Mouse (Mus musculus) layer of hippocampus, adult 18-20 months (tissue): ENCODE measurements around the gene Cebpb. TPM values are rescaled to one million over a fixed set of nuclear protein-coding genes. Genes with fewer than 3 reads are reported as not detected.

Source experiments
- DNase-seq, 2 experiments: peaks; one replicate each; pipeline ENCODE4 v3.0.0; 2022; ENCODE audit warnings: low spot score in 2 of 2
- microRNA-seq, 2 experiments: library from miRNA; unstranded; fragments of <30 nt; microRNA quantifications; one replicate each; pipeline ENCODE4 v1.2.0; 2021
- total RNA-seq, 2 experiments: library from RNA; stranded (reverse); gene quantifications; 2 replicates each; pipeline ENCODE4 v1.2.3; 2021

Cebpb gene
- total RNA-seq, 2 experiments from 2014 or later: 41.9 to 43.2 TPM

DNA sequence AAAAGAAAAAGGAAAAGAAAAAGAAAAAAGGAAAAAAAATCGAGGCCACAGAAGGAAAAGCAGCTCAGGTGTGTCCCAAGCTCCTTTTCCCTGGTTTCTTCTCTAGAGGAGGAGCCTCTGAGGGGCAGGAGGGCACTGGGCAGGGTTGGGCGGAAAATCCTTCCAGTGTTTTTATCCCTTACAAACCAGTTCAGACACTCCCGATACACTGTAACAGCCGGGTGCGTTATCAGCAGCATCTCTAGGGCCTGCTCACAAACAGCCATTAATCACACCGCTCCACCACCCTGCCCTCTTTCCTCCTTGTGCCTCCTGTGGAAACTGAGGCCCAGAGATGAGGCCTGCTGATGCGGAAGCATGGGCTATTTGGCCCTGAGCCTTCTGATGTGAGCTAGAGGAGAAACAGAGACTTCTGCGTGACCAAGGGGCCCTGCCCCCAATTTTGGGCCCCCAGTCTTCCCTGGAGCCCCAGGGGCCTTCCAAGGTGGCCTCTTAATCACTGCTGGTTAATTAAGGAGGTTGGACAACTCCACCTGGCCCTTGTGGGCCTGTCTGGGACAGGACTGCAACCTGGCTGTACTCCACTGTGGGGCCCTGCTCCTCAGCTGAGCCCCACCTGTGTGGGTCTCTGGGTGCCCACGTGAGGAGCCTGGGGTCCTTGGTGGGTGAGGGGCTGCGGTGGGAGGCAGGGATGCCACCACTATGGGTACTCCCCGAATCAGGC lies 32.6 kb downstream of the Cebpb start:
- DNase-seq: no peak

DNA sequence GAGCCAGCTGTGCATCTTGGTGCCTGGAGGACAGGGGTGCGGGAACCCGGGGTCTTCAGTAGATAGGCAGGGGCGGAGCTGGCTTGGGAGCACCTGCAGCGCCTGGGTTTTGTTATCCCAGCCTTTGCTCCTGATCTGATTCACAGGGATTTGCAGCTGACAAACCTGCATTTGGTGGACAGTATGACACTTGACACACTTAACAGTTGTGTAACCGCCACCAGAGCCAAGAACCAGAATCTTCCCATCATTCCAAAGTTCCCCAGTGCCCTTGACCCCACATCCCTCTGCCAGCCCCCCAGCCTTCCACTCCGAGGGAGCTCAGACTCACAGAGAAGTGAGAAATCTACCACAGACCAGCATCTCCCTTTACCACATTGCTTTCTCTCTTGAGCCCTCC lies 33.8 kb downstream of the Cebpb start:
- DNase-seq: no peak

DNA sequence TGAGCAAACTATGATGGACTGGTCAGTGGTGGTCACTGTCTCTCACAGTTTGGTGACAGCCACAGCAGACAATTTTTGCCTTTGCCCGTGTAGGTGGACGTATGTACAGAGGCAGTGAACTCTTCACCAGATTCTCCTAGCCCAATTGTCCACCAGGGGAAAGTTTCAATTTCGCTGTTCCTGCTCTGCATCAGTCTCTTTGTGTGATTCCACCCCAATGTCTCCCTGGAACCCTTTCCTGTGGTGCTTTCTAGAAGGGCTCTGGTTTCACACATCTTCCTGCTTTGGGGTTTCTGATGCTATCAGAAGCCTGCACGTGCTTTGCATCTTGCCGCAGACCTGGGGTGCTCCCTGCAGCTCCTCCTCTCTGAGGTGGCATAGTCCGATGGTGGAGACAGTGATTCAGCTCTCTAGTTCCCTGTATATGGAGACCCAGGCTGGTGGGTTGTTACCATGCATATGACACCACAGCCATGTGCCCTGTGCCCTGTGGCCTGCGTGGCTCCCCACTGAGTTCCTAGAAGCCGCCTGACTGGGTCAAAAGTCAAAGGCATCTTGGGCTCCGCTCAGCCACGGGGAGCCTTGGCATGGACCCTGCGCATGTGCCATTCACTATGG lies 35.0 kb downstream of the Cebpb start:
- no peak for DNase-seq

- no peak for DNase-seq
Observed at GRCm38 (mm10) chr2:167725879-167726278, 37.2 kb downstream of the Cebpb start.

DNA sequence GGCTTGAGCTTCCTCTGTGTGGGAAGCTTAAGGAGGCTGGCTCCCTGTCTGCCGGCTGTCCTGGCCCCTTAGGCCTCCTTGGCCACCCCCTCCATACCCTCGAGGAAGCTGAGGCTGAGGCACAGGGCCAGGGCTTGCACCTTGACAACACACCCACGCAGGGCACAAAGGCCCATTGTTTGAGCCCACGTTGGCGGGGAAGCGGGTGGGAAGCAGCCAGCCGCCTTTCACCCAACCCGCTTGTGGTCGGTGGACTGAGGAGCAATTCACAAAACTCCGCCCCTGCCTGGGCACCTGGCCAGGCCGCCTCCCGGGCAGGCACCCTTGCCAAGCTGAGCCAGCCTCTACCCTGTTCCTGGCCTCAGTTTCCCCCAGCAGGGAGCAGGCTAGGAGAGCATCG lies 38.4 kb downstream of the Cebpb start:
- peak in 1 of 2 experiments; percentile 67 for DNase-seq

DNA sequence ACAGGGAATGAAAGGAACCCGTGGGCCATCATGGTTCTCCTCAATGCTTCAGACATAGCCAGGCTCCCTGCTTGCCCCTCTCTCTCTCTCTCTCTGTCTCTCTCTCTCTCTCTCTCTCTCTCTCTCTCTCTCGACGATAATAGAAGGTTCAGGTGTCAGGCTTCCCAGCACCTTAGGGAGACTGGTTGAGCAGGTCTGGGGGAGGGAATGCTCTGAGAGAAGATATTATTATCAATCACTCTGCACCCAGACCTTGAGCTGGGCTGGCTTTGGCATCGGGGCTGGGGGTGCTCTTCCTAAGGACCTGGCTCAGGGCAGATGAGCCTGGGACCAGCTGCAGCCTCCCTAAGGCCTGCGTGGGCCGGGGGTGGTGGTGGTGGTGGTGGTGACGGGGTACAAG lies 41.3 kb downstream of the Cebpb start:
- no peak for DNase-seq

DNA sequence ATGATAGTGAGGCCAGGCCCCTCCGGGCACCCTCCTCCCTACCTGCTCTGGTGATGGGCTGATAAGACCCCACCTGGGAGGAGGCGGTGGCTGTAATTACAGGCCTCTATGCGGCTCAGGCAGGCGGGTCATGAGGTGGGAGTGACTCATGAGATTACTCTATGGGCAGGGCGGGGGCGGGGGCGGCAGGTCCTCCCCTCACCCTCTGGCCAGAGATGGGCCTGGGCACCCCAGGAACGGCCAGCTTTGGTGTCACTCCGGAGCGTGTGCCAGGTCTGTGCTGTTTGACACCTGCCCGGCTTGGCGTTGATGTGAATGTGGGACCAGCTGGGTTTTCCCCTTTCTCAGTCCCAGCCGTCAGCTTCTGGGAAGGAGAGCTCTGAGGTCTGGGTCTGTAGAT lies 42.4 kb downstream of the Cebpb start:
- no peak for DNase-seq

DNA sequence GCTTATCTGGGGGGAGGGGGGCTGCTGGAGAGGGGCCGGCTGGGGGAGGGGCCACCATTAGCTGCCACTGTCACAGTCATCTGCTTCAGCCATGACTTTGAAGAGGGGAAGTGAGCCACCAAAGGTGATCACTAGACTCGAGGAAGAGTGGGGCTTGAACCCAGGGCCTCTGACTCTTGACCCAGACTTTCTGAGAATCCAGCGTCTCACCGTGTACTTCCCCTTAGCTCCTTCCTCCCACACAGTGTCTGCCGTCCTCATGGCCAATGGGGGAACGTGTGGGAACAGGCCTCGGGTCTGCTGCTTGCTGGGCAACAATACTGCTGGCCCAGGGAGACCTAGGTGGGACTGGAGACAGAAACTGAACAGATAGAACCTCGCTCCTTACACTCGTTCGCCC lies 46.1 kb downstream of the Cebpb start:
- no peak for DNase-seq

DNA sequence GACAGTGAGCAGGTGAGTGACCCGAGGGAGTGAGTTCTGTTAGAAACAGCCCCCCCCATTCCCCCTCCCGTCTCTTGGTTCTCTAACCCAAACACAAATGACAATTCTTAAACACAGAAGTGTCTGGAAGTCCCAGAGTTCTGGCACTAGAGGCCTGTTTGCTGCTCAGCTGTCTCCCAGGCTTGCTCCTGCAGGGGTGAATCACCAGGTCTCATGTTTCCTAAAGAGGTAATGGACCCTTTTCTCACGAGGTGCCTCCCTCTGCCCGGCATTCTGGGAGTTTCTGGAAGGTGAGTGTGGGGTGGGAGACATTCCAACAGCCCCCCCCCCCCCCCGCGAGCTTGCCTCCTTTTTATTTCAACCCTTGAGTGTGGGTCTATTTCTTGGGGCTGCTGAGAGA lies 50.3 kb downstream of the Cebpb start:
- no peak for DNase-seq

Small RNA genes within 50 kb of the gene (microRNA-seq; reads per million reads assigned to microRNA genes)
- 0 reads per million in 2 experiments for gene Gm22355

Other genes starting within 250 kb of the Cebpb start
- 10 to 100 TPM; 51.4 to 54.6 TPM for gene Rnf114, start 196.3 kb upstream of the Cebpb start, total RNA-seq
- gene Spata2, start 196.0 kb upstream of the Cebpb start, total RNA-seq: 10 to 100 TPM; 81.6 to 89.6 TPM
- gene Snai1, start 150.7 kb upstream of the Cebpb start, total RNA-seq: under 1 TPM; 0.32 to 0.53 TPM
- 100 to 1,000 TPM; 235 to 247 TPM for gene Ube2v1, start 56.8 kb upstream of the Cebpb start, total RNA-seq
- 10 to 100 TPM; 36.7 to 39.9 TPM for gene Gm20431, start 27.4 kb upstream of the Cebpb start, total RNA-seq
- 10 to 100 TPM; 46.7 TPM for gene Tmem189, start 907 bp downstream of the Cebpb start, total RNA-seq
- gene Ptpn1, start 243.1 kb downstream of the Cebpb start, total RNA-seq: 10 to 100 TPM; 64.8 to 68.8 TPM